Mouse (Mus musculus): ENCODE measurements around the gene Aldoart2. TPM values are rescaled to one million over a fixed set of nuclear protein-coding genes. Genes with fewer than 3 reads are reported as not detected.
A peak's percentile ranks its signal among the peaks of the same experiment; 100 is the strongest.
"Not testable (repeated sequence)": the region's sequence is repeated elsewhere in the genome, so short reads cannot be mapped to it uniquely, and the experiment has no call there.

The Aldoart2 gene
- total RNA-seq (2017): not detected in 3 replicates

DNA sequence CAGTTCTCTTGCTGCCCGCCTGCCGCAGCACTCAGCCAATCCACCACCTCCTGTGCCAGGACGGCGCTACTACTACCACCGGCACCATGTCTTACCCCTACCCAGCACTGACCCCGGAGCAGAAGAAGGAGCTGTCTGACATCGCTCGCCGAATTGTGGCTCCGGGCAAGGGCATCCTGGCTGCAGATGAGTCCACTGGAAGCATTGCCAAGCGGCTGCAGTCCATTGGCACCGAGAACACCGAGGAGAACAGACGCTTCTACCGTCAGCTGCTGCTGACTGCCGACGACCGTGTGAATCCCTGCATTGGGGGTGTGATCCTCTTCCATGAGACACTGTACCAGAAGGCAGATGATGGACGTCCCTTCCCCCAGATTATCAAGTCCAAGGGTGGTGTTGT is at the start of gene Aldoart2:
Gene Aldoart2, plus strand, starts transcription at position 34 of the 400 bp plus-strand sequence.
- ATAC-seq (replicated peaks; ENCODE audit: insufficient number of reproducible peaks, low FRiP score, low TSS enrichment, poor library complexity, severe bottlenecking): no peak

DNA sequence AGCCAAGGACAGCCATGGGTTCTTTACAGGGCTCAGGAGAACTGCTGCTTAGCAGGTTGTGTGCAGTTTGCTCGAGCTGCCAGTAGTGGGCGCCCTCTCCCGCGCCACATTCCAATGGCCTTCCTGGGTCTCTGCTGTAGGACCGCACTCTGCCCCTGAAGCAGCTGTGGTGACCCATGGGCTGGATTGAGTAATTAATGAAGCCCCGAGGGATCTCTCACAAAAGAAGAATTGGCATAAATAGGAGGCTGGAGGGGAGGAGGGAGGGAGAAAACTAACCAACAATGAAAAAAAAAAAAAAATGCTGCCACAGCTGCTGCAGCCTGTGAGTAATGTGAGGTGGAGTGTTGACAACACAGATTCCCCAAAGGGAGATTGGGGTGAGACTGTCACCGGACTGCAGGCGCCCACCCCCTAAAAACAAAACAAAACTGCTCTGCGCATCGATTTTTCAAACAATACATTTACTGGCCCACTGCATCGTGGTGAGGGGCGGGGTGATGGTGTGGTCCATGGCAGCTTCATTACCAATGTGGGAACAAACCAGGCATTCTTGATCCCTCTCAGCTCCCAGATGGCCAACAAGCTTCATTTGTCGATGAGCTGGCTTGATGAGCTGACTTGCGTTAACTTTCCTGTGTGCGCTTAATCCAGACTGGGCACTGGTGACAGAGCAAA is 46.8 kb upstream of the Aldoart2 start:
- no peak for ATAC-seq (replicated peaks; ENCODE audit: insufficient number of reproducible peaks, low FRiP score, low TSS enrichment, poor library complexity, severe bottlenecking)

DNA sequence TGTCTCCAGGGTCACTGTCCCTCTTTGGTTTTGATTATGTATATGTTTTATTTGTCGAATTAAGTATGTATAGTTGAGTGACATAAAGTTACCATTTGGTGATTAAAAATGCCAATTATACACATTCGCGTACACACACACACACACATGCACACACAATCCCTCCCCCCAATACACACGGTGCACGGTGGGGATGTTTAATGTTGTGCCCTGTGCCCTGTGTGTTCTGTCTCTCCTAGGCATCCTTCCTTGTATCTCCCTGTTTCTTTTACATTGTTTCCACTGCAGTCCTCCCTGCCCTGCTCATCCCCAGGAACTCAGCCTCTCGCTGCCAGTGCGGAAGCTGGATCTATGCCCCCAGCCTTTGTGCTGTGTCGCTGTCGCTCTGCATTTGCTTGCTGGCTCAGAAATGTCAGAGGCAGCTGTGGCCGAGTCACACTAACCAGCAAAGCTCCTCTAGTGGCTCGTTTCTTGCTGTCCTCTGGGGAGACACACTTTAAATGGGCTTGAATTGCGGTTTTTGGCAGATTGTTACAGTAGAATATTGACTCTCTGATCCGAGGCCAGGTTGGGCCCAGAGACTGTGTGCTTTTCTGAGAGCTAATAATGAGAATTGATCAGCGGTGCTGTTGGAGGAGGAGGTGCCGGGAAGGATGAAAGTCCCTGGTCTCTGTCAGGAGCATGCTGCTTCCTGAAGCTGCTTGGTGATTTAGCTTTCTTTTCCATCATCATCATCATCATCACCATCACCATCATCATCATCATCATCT is 37.9 kb upstream of the Aldoart2 start:
- no peak for ATAC-seq (replicated peaks; ENCODE audit: insufficient number of reproducible peaks, low FRiP score, low TSS enrichment, poor library complexity, severe bottlenecking)

DNA sequence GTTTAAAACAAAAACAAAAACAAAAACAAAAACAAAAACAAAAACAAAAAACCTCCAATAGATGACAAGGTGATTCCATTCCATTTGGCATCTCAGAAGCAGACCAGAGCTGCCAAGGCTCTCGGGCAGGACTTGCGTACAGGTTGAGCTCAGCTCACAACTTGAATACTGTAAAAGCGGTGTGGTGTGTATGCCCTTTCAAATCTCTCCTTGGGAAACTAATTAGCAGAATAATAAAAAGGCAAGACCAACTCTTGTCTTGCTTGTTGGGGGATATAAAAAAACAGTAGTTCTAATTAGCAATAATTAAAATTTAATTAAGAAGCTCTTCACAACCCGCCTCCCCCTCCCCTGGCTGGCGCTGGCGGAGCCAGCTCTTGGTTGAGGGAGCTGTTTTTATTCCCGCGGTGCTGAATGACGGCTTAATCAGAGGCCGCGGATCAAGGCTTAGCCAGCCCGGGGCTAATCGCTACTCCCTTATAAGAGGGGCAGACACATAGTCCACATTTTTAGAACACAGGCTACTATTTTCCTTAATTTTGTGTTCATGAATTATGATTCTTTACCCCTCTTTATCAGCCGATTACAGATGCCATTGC is 28.4 kb upstream of the Aldoart2 start:
- ATAC-seq (replicated peaks; ENCODE audit: insufficient number of reproducible peaks, low FRiP score, low TSS enrichment, poor library complexity, severe bottlenecking): no peak

DNA sequence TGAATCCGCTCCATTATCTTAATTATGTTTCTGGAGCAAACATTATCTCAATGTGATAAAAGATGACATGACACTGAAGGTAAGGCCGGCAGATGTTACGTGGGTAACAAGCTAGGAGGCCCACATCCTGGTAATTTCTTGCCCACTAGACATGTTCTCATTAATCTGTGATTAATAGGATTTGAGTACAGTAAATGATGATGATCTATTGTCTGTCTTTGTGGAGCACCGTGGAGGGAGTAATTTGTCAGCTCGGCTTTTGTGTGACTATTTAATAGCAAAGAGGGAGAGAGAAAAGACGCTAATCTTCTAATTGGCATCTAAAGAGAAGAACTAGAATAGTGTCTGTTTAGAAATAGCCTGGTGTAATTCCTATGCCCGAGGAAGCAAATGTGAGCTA is 27.3 kb upstream of the Aldoart2 start:
- ATAC-seq (replicated peaks; ENCODE audit: insufficient number of reproducible peaks, low FRiP score, low TSS enrichment, poor library complexity, severe bottlenecking): no peak

DNA sequence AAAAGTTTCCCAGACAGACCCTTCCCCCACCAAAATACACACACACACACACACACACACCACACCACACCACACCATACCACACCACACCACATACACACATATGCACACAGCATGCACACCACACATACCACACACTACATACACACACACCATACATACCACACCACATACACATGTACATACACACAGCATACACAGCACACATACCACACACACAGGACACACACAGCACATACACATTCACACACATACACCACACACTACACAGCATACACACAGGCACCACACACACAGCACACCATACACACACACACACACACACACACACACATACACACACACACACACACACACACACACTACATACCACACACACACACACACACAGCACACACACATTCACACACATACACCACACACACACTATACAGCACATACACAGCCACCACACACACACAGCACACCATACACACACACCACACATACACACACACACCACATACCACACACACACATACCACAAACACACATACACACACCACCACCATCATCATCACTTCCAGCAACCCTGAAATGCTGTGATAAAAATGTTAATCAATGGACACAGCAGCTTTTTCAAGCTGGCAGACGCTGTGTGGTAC is 26.6 kb upstream of the Aldoart2 start:
- peak; percentile 70; the same call in 1 of the 2 replicates for ATAC-seq (replicated peaks; ENCODE audit: insufficient number of reproducible peaks, low FRiP score, low TSS enrichment, poor library complexity, severe bottlenecking)

DNA sequence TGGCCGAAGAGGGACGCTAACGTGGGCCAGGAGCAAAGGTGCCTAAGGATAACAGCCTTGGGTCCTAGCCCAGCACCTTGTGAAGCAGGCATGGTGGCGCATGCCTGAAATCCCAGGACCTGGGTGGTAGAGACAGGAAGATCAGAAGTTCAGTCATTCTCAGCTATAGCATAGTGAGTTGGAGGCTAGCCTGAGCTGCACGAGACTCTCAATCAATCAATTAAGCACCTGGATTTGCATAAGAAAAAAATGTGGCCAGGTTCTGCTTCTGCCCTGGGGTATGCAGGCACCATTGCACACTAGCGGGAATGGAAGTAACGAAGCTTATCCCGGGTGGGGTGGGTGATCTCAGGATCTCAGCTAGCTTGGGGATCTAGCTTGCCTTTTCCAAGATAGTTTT is 25.9 kb upstream of the Aldoart2 start:
- ATAC-seq (replicated peaks; ENCODE audit: insufficient number of reproducible peaks, low FRiP score, low TSS enrichment, poor library complexity, severe bottlenecking): no peak

DNA sequence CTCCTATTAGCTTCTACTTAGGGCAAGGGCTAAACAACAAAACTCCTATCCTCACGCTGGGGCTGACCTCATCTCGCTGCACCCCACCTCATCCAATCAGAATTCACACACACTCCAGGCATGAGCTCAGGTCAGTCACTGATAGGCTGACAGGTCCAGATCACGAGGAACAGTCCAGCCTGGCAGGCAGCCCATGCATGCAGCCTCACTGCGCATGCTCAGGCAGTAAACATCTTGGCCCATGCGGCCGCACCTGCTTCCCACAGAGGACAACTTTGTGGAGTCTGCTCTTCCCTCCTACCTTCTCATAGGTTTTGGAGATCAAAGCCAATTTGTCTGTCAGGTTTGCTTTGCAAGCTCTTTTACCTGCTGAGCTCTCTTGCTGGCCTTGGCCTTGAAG is 10.1 kb upstream of the Aldoart2 start:
- not testable (repeated sequence) for ATAC-seq (replicated peaks; ENCODE audit: insufficient number of reproducible peaks, low FRiP score, low TSS enrichment, poor library complexity, severe bottlenecking)

DNA sequence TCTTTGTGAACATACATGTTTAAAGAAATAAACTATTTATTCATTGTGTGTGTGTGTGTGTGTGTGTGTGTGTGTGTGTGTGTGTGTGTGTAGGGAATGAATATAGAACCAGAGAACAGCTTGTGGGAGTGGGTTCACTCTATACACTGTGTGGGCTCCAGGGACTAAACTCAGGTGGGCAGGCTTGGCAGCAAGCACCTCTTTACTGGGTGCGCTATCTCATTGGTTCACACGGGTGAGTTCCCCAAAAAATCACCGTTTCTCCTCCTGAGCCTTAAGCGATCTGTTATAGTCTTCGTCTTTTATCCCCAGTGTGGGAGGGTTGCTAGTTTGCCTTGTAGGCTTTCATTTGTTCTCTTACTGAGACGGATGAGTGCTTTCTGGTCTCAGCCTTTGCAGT is 7.2 kb upstream of the Aldoart2 start:
- ATAC-seq (replicated peaks; ENCODE audit: insufficient number of reproducible peaks, low FRiP score, low TSS enrichment, poor library complexity, severe bottlenecking): no peak

DNA sequence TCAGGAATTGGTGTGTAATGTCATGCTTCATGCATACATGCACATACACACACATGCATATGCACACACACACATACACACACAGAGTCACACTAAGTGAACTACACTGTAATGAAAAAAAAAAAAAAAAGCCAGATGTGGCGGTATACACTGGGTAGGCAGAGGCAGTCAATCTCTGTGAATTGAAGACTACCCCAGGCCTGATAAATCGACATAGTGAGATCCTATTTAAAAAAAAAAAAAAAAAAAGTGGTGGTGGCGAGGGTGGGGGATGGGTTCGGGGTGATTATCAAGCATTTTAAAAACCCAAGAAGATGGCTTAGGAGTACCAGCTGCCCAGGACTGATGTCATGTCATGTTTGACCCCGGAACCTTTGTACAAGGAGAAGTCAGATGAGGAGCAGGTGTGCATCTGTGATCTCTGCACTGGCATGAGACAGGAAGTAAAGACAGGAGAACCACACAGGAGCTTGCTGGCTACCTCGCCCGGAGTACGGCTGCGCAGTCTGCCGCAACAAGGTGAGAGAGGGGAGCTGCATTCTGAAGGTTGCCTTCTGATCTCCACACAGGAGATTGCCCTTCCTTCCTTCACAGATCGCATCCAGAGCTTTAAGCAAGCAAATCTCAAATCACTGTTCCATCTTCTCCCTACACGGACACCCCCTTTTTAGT is 5.7 kb upstream of the Aldoart2 start:
- no peak for ATAC-seq (replicated peaks; ENCODE audit: insufficient number of reproducible peaks, low FRiP score, low TSS enrichment, poor library complexity, severe bottlenecking)

DNA sequence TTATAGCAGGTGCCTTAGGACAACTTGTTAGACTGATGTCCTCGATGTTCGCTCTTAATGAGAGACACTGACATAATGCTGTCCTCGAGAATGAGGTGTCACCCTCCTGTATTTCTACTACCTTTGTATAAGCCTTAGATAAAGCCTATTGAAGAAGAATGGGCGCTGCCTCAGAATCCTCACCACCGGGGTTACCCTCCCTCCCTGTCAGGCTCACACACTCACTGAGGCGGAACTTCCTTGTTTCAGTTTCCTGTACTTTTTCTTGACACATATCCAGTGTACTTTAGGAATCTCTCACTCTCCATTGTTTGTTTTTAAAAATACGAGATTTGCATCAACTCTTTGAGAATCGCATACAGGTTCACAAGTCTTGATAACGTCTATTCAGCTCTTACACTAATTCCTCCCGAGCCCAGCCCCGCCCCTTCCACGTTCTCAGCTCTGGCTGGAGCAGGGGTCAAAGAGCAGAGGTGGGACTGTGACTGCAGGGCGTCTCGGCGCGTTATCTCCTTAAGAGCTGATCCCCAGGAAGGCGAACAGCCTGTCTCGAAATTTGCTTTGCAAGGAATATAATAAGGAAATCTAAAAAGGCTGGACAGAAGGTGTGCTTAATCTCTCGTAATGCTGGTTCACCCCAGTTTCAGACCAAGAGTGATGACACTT is 4.9 kb upstream of the Aldoart2 start:
- ATAC-seq (replicated peaks; ENCODE audit: insufficient number of reproducible peaks, low FRiP score, low TSS enrichment, poor library complexity, severe bottlenecking): peak; percentile 59; the same call in 1 of the 2 replicates

DNA sequence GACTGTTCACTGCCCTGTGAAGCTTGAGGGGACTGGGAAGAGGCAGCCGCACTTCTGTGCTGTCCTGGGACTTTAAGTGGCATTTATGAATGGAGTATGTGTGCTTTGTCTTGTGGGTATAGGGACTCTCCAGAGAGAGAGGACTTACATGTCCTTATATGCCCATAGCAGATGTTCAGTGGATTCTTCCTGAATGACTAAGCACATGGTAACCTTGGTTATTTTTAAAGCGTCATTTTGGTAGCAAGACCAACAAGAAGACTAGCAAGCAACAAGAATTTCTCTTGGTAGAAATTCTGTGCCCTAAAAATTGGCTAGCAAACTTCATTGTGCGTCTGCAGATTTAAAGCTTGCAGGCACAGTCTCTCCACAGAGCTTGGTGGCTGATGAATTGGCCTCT is 1.3 kb upstream of the Aldoart2 start:
- ATAC-seq (replicated peaks; ENCODE audit: insufficient number of reproducible peaks, low FRiP score, low TSS enrichment, poor library complexity, severe bottlenecking): no peak

DNA sequence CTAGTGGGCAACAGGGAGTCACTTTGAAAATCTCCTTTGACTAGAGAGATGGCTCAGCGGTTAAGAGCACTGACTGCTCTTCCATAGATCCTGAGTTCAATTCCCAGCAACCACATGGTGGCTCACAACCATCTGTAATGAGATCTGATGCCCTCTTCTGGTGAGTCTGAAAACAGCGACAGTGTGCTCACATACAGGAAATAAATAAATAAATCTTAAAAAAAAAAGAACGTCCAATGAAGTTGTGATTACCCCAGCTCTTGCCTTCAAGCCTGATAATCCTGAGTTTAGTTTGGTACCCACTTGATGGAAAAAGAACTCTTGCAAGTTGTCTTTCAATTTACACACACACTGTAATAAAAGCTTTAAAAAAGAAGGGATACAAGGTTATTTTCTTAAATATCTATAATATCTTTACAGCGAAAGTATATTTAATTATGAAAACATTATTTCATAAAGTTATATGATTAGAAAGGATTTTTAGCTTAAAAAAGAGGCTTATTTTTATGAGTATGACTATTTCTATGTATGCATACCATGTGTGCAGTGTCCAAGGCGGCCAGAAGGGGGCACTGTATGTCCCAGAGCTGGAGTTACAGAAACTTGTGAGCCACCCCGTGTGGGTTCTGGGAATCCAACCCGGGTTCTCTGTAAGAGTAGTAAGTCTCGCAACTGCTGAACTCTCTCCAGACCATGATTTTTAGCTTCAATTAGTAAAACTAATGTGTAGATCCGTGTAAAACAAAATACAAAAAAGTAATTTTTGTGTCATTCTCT is 664 bp upstream of the Aldoart2 start:
- no peak for ATAC-seq (replicated peaks; ENCODE audit: insufficient number of reproducible peaks, low FRiP score, low TSS enrichment, poor library complexity, severe bottlenecking)

DNA sequence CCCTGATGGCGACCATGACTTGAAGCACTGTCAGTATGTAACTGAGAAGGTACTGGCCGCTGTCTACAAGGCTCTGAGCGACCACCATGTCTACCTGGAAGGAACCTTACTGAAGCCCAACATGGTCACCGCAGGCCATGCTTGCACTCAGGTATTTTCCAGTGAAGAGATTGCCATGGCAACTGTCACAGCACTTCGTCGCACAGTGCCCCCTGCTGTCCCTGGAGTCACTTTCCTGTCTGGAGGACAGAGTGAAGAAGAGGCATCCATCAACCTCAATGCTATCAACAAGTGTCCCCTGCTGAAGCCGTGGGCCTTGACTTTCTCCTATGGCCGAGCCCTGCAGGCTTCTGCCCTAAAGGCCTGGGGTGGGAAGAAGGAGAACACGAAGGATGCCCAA is 828 bp downstream of the Aldoart2 start:
- ATAC-seq (replicated peaks; ENCODE audit: insufficient number of reproducible peaks, low FRiP score, low TSS enrichment, poor library complexity, severe bottlenecking): no peak

DNA sequence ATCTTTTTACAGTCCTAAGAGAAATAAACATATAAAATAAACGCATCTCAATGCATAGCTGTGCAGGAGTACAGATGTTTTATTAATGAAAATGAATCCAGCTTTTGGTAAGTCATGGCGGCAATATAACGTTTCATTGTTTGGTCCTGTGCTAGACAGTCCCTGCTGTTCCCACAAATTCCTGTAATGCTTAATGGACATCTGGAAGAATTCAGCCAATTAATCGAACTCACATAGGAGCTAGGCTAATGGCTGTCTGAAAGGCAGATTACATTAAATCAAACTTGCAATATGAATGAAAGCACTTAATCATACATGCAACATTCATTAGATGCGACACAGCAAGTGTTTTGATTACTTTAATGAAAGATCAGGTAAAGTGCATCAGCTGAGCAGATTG is 1.8 kb downstream of the Aldoart2 start:
- ATAC-seq (replicated peaks; ENCODE audit: insufficient number of reproducible peaks, low FRiP score, low TSS enrichment, poor library complexity, severe bottlenecking): no peak

DNA sequence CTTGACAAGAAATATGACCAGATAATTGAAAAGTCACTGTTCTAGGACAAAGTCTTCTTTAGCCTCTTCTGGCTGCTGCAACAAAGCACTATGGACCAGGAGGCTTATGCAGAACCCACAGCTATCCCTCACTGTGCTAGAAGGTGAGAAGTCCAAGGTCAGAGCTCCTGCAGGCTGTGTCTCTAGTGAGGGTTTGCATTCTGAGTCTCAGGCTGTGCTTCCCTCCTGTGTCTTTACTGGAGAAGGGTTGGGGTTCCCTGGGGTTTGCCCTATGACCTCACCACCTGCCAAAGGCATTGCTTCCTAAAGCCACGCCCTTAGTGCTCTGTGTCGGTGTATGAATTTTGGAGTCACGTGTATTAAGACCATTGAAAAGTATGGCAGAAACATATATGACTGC is 3.4 kb downstream of the Aldoart2 start:
- ATAC-seq (replicated peaks; ENCODE audit: insufficient number of reproducible peaks, low FRiP score, low TSS enrichment, poor library complexity, severe bottlenecking): no peak

DNA sequence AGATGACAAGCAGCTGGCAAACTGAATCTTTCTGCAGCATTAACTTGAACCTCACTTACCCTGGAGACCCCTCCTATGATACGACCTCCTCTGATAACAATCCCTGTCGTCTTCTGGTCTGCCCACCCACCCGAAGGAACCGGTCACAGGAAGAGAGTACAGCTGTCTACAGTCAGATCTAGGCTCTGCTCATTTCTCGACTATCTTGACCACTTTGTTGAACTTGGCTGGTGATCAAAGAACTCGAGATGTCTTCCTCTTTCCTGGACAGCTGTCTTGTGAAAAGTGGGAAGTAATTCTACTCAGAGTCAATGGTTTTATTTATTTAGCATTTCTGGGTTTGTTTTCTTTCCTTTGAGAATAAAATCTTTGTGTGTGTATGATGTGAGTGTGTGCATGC is 4.6 kb downstream of the Aldoart2 start:
- ATAC-seq (replicated peaks; ENCODE audit: insufficient number of reproducible peaks, low FRiP score, low TSS enrichment, poor library complexity, severe bottlenecking): no peak

DNA sequence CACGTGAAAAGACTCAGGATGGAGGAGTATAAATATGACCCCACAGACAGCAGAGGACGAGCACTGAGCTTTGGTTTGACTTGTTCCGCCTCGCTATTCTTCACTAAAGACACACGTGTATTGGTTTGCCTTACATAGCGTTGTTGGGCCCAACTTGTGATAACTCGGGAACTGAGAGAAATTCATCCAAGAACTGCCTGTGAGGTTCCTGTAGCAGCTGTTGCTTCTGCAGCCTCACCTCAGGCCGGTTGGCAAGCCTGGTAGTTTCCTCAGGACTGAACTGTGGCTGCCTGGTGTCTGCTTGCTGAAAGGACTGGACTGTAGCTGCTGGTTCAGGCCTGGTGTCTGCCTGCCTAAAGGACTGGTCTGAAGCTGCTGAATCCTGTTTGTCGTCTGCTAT is 5.6 kb downstream of the Aldoart2 start:
- no peak for ATAC-seq (replicated peaks; ENCODE audit: insufficient number of reproducible peaks, low FRiP score, low TSS enrichment, poor library complexity, severe bottlenecking)

Measured in monocyte, adult 5-6 weeks (primary cell).